In the genomic region with DNA sequence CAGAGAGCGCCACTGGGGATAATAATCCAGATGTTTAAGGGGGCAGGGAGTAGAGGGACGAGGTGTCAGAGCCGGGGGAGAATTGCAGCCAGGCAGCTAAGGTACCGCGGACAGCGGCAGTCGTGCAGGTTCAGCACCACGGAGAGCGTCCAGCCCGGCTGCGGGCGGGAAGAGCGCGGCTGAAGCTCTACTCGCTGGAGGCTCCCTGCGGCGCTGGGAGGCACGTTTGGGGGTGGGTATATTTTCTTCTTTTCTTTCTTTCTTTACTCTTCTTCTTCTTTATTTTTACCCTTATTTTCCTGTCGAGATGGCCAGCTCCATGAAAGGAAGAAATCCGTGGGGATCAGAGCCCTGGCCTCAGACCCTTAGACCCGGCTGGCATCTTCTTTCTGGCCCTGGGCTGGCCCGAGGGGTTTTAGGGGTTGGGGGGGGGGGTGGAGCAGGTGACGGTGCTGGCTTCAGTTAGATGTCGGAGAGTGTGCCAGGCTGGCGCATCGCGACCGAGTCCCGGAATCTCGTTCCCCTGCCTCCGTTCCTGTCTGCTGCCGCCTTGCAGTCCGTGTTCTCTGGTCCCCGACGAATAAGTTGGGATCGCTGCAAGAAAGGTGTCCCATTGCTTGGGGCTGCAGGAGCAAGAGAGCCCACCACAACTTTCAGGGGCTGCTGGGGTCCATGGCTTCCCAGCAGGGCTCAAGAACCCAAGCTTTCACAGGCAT, we compare ENCODE assay signal across 9 mouse cellular contexts. TPM values are rescaled to one million over a fixed set of nuclear protein-coding genes. Genes with fewer than 3 reads are reported as not detected.
A peak's percentile ranks its signal among the peaks of the same experiment; 100 is the strongest.
DNase-seq lines count a peak whose midpoint lies in the region; ATAC-seq and TF ChIP-seq lines count a peak whose summit lies in the region.
"Had no signal": no experiment of that assay in that cellular context is flagged by ENCODE, and none has a peak within 500 bp of the region (broad histone marks: within the 10 kb centered on the region; RNA-seq: fewer than 3 reads in every experiment).

A gene (minus strand): TSS at position 391 of the 716 bp plus-strand sequence.

- no peak within 1 kb of the TSS for H3K27ac ChIP-seq in ES-E14 (ENCODE audit: insufficient read depth, low read depth, low read length, poor library complexity, severe bottlenecking)
- no peak within 1 kb of the TSS for H3K27ac ChIP-seq in forebrain, embryonic 12.5 days
- H3K27ac ChIP-seq: heart, embryonic 15.5 days had no signal

- H3K36me3 ChIP-seq in ES-E14 (ENCODE audit: control insufficient read depth, insufficient read depth, low read length, poor library complexity, severe bottlenecking): no peaks in the 10 kb centered on the region
- no peaks in the 10 kb centered on the region for H3K36me3 ChIP-seq in forebrain, embryonic 12.5 days (replicated peaks)
- H3K36me3 ChIP-seq: heart, embryonic 15.5 days had no signal

- in situ Hi-C loops in ES-E14 (cut with MboI; ENCODE audit: low sequenced_read_pairs in 2 of 2, unreplicated experiment in 2 of 2): no loop called here

- peak within 1 kb of the TSS; percentile 57 for H3K4me2 ChIP-seq in forebrain, embryonic 12.5 days
- H3K4me2 ChIP-seq: heart, embryonic 15.5 days had no signal

- H3K9me3 ChIP-seq in ES-E14 (ENCODE audit: control insufficient read depth, insufficient read depth, low read depth, low read length): no peaks in the 10 kb centered on the region
- no peaks in the 10 kb centered on the region for H3K9me3 ChIP-seq in forebrain, embryonic 12.5 days
- H3K9me3 ChIP-seq: heart, embryonic 15.5 days had no signal

- intact Hi-C loops in heart, postnatal 36 days (cut with DNase I): no loop called here

- no peak within 1 kb of the TSS for H3K9ac ChIP-seq in ES-E14 (ENCODE audit: insufficient read depth, low read depth, low read length, poor library complexity, severe bottlenecking)
- H3K9ac ChIP-seq in forebrain, embryonic 12.5 days: peak within 1 kb of the TSS; percentile 12; the same call in 1 of the 2 replicates
- H3K9ac ChIP-seq: heart, embryonic 15.5 days had no signal

- DNase-seq in ES-E14 (ENCODE audit: low read depth, low spot score): peak; percentile 63
- peak; percentile 82 to 84 for DNase-seq in adrenal gland, postnatal 36 days
- peak; percentile 69 to 82 for DNase-seq in heart, postnatal 36 days
- peak; percentile 2 for DNase-seq in large intestine, adult 2 months (ENCODE audit: low read depth, low spot score)
- peak; percentile 76 to 80 for DNase-seq in lung, postnatal 4 days
- DNase-seq in right cerebral cortex, postnatal 4 days: peak; percentile 60

- peak; percentile 57; the same call in 1 of the 2 replicates for ATAC-seq in forebrain, embryonic 12.5 days (ENCODE audit: low FRiP score)
- ATAC-seq in erythroblast, adult 5-6 weeks (replicated peaks; ENCODE audit: low FRiP score, poor library complexity, severe bottlenecking): no peak

- whole genome bisulfite sequencing in forebrain, embryonic 12.5 days: under 1% methylated on average over 36 of the region's 36 CpGs
- WGBS in large intestine, adult 2 months: 4% methylated on average over 36 of the region's 36 CpGs

- peaks cover 0 to 3% of the 10 kb centered on the region in 2 experiments; a peak in 1 of 4 replicates for H3K4me1 ChIP-seq in ES-E14 (ENCODE audit: control insufficient read depth in 2 of 2, insufficient read depth in 2 of 2, low read length in 2 of 2, poor library complexity in 1 of 2)
- H3K4me1 ChIP-seq in forebrain, embryonic 12.5 days: peaks cover 5% of the 10 kb centered on the region; the same call in 1 of the 2 replicates
- H3K4me1 ChIP-seq: heart, embryonic 15.5 days had no signal

- peaks cover 71% of the 10 kb centered on the region for H3K27me3 ChIP-seq in forebrain, embryonic 12.5 days

- H3K4me3 ChIP-seq in ES-E14 (ENCODE audit: insufficient read depth in 1 of 2, low read depth in 1 of 2, low read length in 2 of 2, poor library complexity in 1 of 2, severe bottlenecking in 1 of 2): peak within 1 kb of the TSS; percentile 28 to 37
- H3K4me3 ChIP-seq in forebrain, embryonic 12.5 days (replicated peaks): peak within 1 kb of the TSS; percentile 36
- H3K4me3 ChIP-seq: heart, embryonic 15.5 days had no signal

TF ChIP-seq in ES-E14, 5 proteins besides CTCF, POLR2A, EP300 and RAD21:
- no peak for TF ChIP-seq HCFC1 (IDR thresholded peaks at IDR 0.05; ENCODE audit: borderline replicate concordance, insufficient read depth, low read length)
- TF ChIP-seq CHD2 (IDR thresholded peaks at IDR 0.05; ENCODE audit: low read depth, low read length): no peak
- TF ChIP-seq ZC3H11A (IDR thresholded peaks at IDR 0.05; ENCODE audit: borderline replicate concordance, low read depth, low read length): no peak
- TF ChIP-seq ZNF384 (IDR thresholded peaks at IDR 0.05; ENCODE audit: low read depth, low read length): no peak
- no peak for TF ChIP-seq MAFK (IDR thresholded peaks at IDR 0.05; ENCODE audit: insufficient read depth, low read depth, low read length)

RNA-seq across cellular contexts. Expression of the gene that starts here (rescaled TPM):
- total RNA-seq in ES-E14 (2012; rRNA removed): not detected in 2 replicates
- not detected for total RNA-seq in adrenal gland, postnatal 36 days (2021)
- not detected in 2 replicates for polyA plus RNA-seq in forebrain, embryonic 12.5 days (2016; fragmentation: Nextera tagmentation; extraction: Ambion mirVana)
- total RNA-seq in heart, postnatal 36 days (2021): not detected
- polyA plus RNA-seq in large intestine, adult 2 months (2012; rRNA removed): not detected in 2 replicates
- not detected in 2 replicates for total RNA-seq in erythroblast, adult 5-6 weeks (2015; ENCODE audit: low replicate concordance)
- total RNA-seq in erythroblast, adult 5-6 weeks (2017; ENCODE audit: low replicate concordance): not detected in 2 replicates
- polyA plus RNA-seq: heart, embryonic 15.5 days had no signal

Comparison
In these comparisons a context has a peak if more than half of its experiments do, and no peak if none do; other contexts are left out.
1. Peak in DNase-seq and H3K4me3 ChIP-seq in ES-E14; RNA of the gene not detected or under 1 TPM.
2. Peak in DNase-seq in adrenal gland, postnatal 36 days; RNA of the gene not detected or under 1 TPM.
3. Peak in ATAC-seq, H3K4me3 ChIP-seq, H3K9ac ChIP-seq and H3K4me2 ChIP-seq in forebrain, embryonic 12.5 days; RNA of the gene not detected or under 1 TPM.
4. Peak in DNase-seq in heart, postnatal 36 days; RNA of the gene not detected or under 1 TPM.
5. Peak in DNase-seq in large intestine, adult 2 months; RNA of the gene not detected or under 1 TPM.
6. DNase-seq: peak in every context shown above with its lines; median percentile 83 in adrenal gland, postnatal 36 days; 78 in lung, postnatal 4 days; 76 in heart, postnatal 36 days; 63 in ES-E14; 60 in right cerebral cortex, postnatal 4 days; 2 in large intestine, adult 2 months.